Mouse (Mus musculus) heart, postnatal 0 days (tissue): ENCODE measurements around the gene Arhgef17.

ENCODE experiments used
- CTCF ChIP-seq: IDR thresholded peaks from 2 replicates; pipeline ENCODE4 v1.5.1; 2016; ENCODE audit warnings: antibody characterized with exemption, control low read depth, low read depth
- EP300 ChIP-seq: IDR thresholded peaks from 2 replicates; pipeline ENCODE4 v1.6.1; 2016; ENCODE audit warnings: antibody characterized with exemption, low read depth

DNA sequence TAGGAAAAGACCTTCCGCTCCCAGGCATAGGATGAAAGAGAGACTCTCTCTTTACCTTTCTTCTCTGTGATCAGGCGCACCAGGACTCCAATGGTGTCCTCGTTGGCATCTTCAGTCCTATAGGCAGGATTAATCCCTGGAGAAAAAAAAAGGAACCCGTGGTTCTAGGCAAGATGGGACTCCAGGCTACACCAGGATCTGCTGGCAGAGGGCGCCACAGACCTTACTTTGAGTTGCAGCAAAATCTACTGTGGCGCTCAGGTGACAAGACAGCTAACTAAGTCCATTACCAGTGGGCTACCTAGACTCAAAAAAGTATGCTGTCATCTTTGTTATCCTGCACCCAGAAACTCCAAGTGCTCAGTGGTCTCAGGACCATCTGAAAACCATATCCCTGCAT is 83.2 kb downstream of the Arhgef17 start:
- TF ChIP-seq CTCF (peak; percentile 76), EP300 (no peak)
